Mouse (Mus musculus) adrenal gland, adult (tissue): ENCODE data around the gene Olfr470.
"Not testable (repeated sequence)": the region's sequence is repeated elsewhere in the genome, so short reads cannot be mapped to it uniquely, and the experiment has no call there.

Source experiments
- DNase-seq, 2 experiments: peaks; one replicate each; pipeline ENCODE4 v3.0.0; 2022 to 2023; ENCODE audit warnings: low spot score in 1 of 2; ENCODE audit not compliant: inconsistent age in 2 of 2

Olfr470 gene

GRCm38 (mm10) chr7:107847390-107847789 lies at the start of gene Olfr470:
Gene Olfr470, minus strand, starts transcription at chr7:107847490.
- not testable (repeated sequence) for DNase-seq

- DNase-seq, result peak in 1 of 2 experiments; percentile 35
These were observed 5.6 kb downstream of the Olfr470 start for GRCm38 (mm10) chr7:107841719-107842118.

GRCm38 (mm10) chr7:107825441-107825840 lies 21.8 kb downstream of the Olfr470 start, which contains the start of gene Olfr469:
Gene Olfr469, minus strand, starts transcription at chr7:107825541.
- DNase-seq, result not testable (repeated sequence)

- not testable (repeated sequence) for DNase-seq
These were observed 23.4 kb downstream of the Olfr470 start for GRCm38 (mm10) chr7:107823867-107824266.

GRCm38 (mm10) chr7:107819442-107819841 lies 27.8 kb downstream of the Olfr470 start:
- DNase-seq, result peak in 1 of 2 experiments; percentile 39

- no peak for DNase-seq
These were observed 35.3 kb downstream of the Olfr470 start, which contains the start of gene Olfr467 for GRCm38 (mm10) chr7:107811963-107812362. Gene Olfr467, plus strand, starts transcription at chr7:107812263.

- DNase-seq, result no peak
These were observed 45.2 kb downstream of the Olfr470 start for GRCm38 (mm10) chr7:107802138-107802537.

GRCm38 (mm10) chr7:107801108-107801507 lies 46.2 kb downstream of the Olfr470 start, which contains the start of gene Ovch2:
Gene Ovch2, minus strand, starts transcription at chr7:107801208.
- no peak for DNase-seq

- DNase-seq, result no peak
These were observed 50.8 kb downstream of the Olfr470 start for GRCm38 (mm10) chr7:107796500-107796899.
